ENCODE assay signal across 7 mouse cellular contexts in the genomic region with DNA sequence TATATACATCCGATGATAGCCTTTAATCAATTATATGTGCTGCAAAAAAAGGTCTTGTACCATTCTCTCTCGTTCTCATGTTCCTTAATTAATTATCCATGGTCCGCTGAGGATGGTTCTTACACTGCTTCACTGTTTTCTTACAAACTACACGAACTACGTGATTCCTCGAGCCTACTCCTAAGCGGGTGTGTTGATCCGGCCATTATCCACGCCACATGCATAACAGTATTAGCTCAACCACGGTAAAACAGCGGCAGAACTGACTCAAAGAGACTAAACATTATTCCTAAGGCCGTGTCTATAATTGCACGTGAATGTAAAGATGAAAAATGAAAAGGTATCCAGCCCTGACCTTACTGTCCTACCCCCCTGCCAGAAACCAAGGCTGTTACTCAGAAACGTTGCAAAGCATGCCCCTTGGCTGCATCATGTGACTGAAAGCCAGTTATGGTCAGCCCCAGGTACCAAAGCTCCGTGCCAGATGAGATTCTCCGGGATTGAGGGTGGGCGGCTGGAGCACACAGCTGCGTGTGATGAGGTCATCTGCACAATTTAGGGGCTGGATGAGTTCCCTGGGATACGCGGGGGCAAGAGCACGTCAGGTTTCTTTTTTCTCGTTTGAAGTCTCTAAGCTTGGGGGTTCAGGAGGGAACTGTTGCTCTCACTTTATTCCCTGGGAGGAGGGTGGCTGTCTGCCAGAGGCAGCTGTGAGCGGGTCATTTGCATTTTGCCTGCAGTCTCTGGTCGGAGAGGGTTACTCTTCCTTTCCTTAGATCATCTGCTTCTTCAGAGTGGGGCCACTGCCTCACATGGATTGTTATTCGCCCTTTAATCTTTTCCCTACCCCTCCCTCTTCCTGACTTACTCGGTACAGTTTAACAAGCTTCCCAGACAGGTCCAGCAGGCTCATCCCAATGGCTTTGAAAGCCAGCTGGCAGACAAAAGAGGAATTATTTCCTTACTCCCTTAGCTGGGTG.
DNase-seq lines count a peak whose midpoint lies in the region; ATAC-seq and TF ChIP-seq lines count a peak whose summit lies in the region.

No protein-coding gene starts in this region.

- peak; percentile 87 for ATAC-seq in hindbrain, postnatal 0 days
- ATAC-seq in limb, embryonic 14.5 days (ENCODE audit: low FRiP score, low read depth) = peak; percentile 90
- ATAC-seq in neural tube, embryonic 13.5 days (ENCODE audit: low read depth) = peak; percentile 82

- H3K36me3 ChIP-seq in C2C12 (ENCODE audit: control insufficient read depth, insufficient read depth) = no peaks in the 10 kb centered on the region
- H3K36me3 ChIP-seq in forebrain, embryonic 10.5 days (replicated peaks) = no peaks in the 10 kb centered on the region
- no peaks in the 10 kb centered on the region for H3K36me3 ChIP-seq in hindbrain, postnatal 0 days (ENCODE audit: insufficient read depth, low read length)
- no peaks in the 10 kb centered on the region for H3K36me3 ChIP-seq in limb, embryonic 14.5 days (ENCODE audit: control insufficient read depth, insufficient read depth, low read length)
- H3K36me3 ChIP-seq in neural tube, embryonic 13.5 days = no peaks in the 10 kb centered on the region

- no peak for TF ChIP-seq CTCF in C2C12 (IDR thresholded peaks at IDR 0.05; ENCODE audit: control insufficient read depth, insufficient read depth, insufficient read length)
- no peak for TF ChIP-seq CTCF in hindbrain, postnatal 0 days (IDR thresholded peaks at IDR 0.05; ENCODE audit: low read depth)

- H3ac ChIP-seq in C2C12 (ENCODE audit: control insufficient read depth, insufficient read length, low read depth) = no peak overlapping the region

- 7% methylated on average over 26 of the region's 26 CpGs for WGBS in forebrain, embryonic 10.5 days
- WGBS in hindbrain, postnatal 0 days = 4% methylated on average over 26 of the region's 26 CpGs
- 14% methylated on average over 26 of the region's 26 CpGs for WGBS in limb, embryonic 14.5 days
- 4% methylated on average over 26 of the region's 26 CpGs for WGBS in neural tube, embryonic 13.5 days

- H3K27me3 ChIP-seq in C2C12 (ENCODE audit: control insufficient read depth, insufficient read depth, insufficient read length) = no peaks in the 10 kb centered on the region
- peaks cover 37% of the 10 kb centered on the region for H3K27me3 ChIP-seq in forebrain, embryonic 10.5 days (ENCODE audit: poor library complexity, severe bottlenecking)
- H3K27me3 ChIP-seq in hindbrain, postnatal 0 days (ENCODE audit: insufficient read depth, low read length) = no peaks in the 10 kb centered on the region
- 0 out of 2 replicates have a peak, but pooled peaks cover 7% of the 10 kb centered on the region for H3K27me3 ChIP-seq in limb, embryonic 14.5 days (ENCODE audit: control insufficient read depth, insufficient read depth, low read length)
- H3K27me3 ChIP-seq in neural tube, embryonic 13.5 days = 0 out of 2 replicates have a peak, but pooled peaks cover 7% of the 10 kb centered on the region

- TF ChIP-seq POLR2A in limb, embryonic 14.5 days (IDR thresholded peaks at IDR 0.05; ENCODE audit: borderline replicate concordance, extremely low read depth, insufficient read depth, insufficient read length) = no peak

- no peaks in the 10 kb centered on the region for H3K79me3 ChIP-seq in C2C12 (ENCODE audit: low read depth)

- peak overlapping the region; percentile 58 for H3K4me2 ChIP-seq in hindbrain, postnatal 0 days (ENCODE audit: low read depth, low read length)
- peak overlapping the region; percentile 52 for H3K4me2 ChIP-seq in limb, embryonic 14.5 days (replicated peaks; ENCODE audit: low read depth, low read length, severe bottlenecking)
- peak overlapping the region; percentile 62 for H3K4me2 ChIP-seq in neural tube, embryonic 13.5 days

- H3K27ac ChIP-seq in forebrain, embryonic 10.5 days = peak overlapping the region; percentile 84
- H3K27ac ChIP-seq in hindbrain, postnatal 0 days = 0 out of 2 replicates have a peak overlapping the region, but pooled peaks have one; percentile 32
- H3K27ac ChIP-seq in limb, embryonic 14.5 days (replicated peaks; ENCODE audit: low read depth, low read length) = no peak overlapping the region
- H3K27ac ChIP-seq in neural tube, embryonic 13.5 days (replicated peaks) = peak overlapping the region; percentile 20

- peaks cover 7% of the 10 kb centered on the region; the same call in 1 of the 2 replicates for H3K9me3 ChIP-seq in forebrain, embryonic 10.5 days
- no peaks in the 10 kb centered on the region for H3K9me3 ChIP-seq in hindbrain, postnatal 0 days (ENCODE audit: low read length)
- H3K9me3 ChIP-seq in limb, embryonic 14.5 days (ENCODE audit: control insufficient read depth, low read length) = no peaks in the 10 kb centered on the region
- H3K9me3 ChIP-seq in neural tube, embryonic 13.5 days = no peaks in the 10 kb centered on the region

- no peak overlapping the region for H3K4me3 ChIP-seq in C2C12 (ENCODE audit: insufficient read depth, poor library complexity, severe bottlenecking)
- H3K4me3 ChIP-seq in forebrain, embryonic 10.5 days = peak overlapping the region; percentile 46
- H3K4me3 ChIP-seq in hindbrain, postnatal 0 days (ENCODE audit: low read length) = peak overlapping the region; percentile 27
- peak overlapping the region; percentile 17 for H3K4me3 ChIP-seq in limb, embryonic 14.5 days (replicated peaks; ENCODE audit: low read length)
- H3K4me3 ChIP-seq in neural tube, embryonic 13.5 days = peak overlapping the region; percentile 30

- peaks cover 59% of the 10 kb centered on the region for H3K4me1 ChIP-seq in forebrain, embryonic 10.5 days
- peaks cover 11% of the 10 kb centered on the region; the same call in 1 of the 2 replicates for H3K4me1 ChIP-seq in hindbrain, postnatal 0 days (ENCODE audit: insufficient read depth, low read length)
- peaks cover 11% of the 10 kb centered on the region for H3K4me1 ChIP-seq in limb, embryonic 14.5 days (ENCODE audit: control insufficient read depth, insufficient read depth, low read length)
- peaks cover 36% of the 10 kb centered on the region for H3K4me1 ChIP-seq in neural tube, embryonic 13.5 days (replicated peaks)

- no peaks in the 10 kb centered on the region for H3K79me2 ChIP-seq in C2C12 (ENCODE audit: control insufficient read depth, insufficient read depth)

- DNase-seq in A20 (ENCODE audit: low read depth, low spot score) = peak; percentile 37
- DNase-seq in forebrain, embryonic 10.5 days (ENCODE audit: extremely low spot score, low spot score) = peak; percentile 71
- DNase-seq in hindbrain, postnatal 0 days (ENCODE audit: low spot score) = peak; percentile 73
- DNase-seq in limb, embryonic 14.5 days (ENCODE audit: low spot score) = peak; percentile 46
- DNase-seq in spleen, postnatal 36 days (ENCODE audit: low spot score in 2 of 2) = no peak

- peak overlapping the region; percentile 14; the same call in 1 of the 2 replicates for H3K9ac ChIP-seq in hindbrain, postnatal 0 days (replicated peaks; ENCODE audit: low read length)
- peak overlapping the region; percentile 22; the same call in 1 of the 2 replicates for H3K9ac ChIP-seq in limb, embryonic 14.5 days (ENCODE audit: low read depth, low read length, severe bottlenecking)
- peak overlapping the region; percentile 53 for H3K9ac ChIP-seq in neural tube, embryonic 13.5 days

TF ChIP-seq in C2C12, 6 proteins besides CTCF, POLR2A, EP300 and RAD21:
- TF ChIP-seq CEBPB (IDR thresholded peaks at IDR 0.05; ENCODE audit: low read depth) (no peak), FOSL1 (IDR thresholded peaks at IDR 0.05; ENCODE audit: insufficient read depth, low read length, poor library complexity, severe bottlenecking) (no peak), MYOD1 (IDR thresholded peaks at IDR 0.05; ENCODE audit: control insufficient read depth, insufficient read length, low read depth) (no peak), USF1 (IDR thresholded peaks at IDR 0.05; ENCODE audit: low read depth) (peak; percentile 74), MYOG (IDR thresholded peaks at IDR 0.05; ENCODE audit: control insufficient read depth, extremely low read depth, insufficient read length) (no peak), MAX (IDR thresholded peaks at IDR 0.05) (no peak)
TF ChIP-seq in C2C12: peak in this region for 1.

Comparison
In these comparisons a context has a peak if more than half of its experiments do, and no peak if none do; other contexts are left out.
1. DNase-seq: peak in A20 (single experiment), forebrain, embryonic 10.5 days (single experiment), hindbrain, postnatal 0 days (single experiment) and limb, embryonic 14.5 days (single experiment); none in spleen, postnatal 36 days (0 of 2).
2. Peak in every context shown above with its lines, with median percentiles within 50 percentile points of each other: ATAC-seq, H3K4me2 ChIP-seq and H3K9ac ChIP-seq.